Mouse (Mus musculus): ENCODE data around the gene Spire2. TPM values are rescaled to one million over a fixed set of nuclear protein-coding genes. Genes with fewer than 3 reads are reported as not detected.

Gene Spire2
- polyA plus RNA-seq, 1 experiment from 2014 or later, result 0.93 TPM

DNA sequence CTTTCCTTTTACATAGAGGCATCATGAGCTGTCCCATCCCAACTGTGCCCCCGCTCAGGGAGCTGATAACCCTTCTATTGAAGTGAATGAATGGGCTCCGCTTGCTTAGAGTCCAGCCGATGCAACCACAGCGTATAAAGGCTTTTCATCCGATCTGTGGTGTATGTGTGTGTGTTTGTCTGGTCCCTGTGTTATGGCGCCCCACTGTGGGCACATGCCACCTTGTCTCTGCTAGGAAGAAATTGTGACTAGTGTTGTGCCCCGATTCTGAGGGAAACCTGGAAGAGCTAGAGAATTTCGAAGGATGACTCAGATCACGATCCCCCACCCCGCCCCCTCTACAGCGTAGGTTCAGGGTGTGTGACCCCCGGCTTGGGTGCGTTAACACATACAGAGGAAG is 20.3 kb downstream of the Spire2 start:
- H3K9me3 ChIP-seq, result no peaks in the 10 kb centered on the region

DNA sequence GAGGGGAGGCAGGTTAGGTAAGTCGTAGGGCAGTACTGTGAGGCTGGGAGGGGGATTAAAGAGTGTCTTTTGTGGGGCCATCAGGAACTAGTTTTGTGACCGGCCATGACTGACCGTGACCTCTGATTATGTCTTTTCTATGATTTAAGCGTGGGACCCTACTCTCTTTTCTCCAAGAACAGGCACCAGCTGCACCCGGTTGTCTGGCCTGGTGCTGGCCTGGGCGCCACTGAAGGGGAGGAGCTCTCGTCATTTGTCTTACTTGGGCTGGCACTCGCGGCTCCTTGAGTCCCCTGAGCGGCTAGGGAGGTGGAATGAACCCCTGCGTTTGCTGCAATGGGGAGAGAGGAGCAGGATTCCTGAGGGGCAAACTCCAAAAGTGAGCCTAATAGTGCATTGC is 20.7 kb downstream of the Spire2 start:
- Histone ChIP-seq H3K9ac (no peak overlapping the region), H3K27ac (no peak overlapping the region), H3K4me3 (no peak overlapping the region), H3K4me1 (peaks cover 9% of the 10 kb centered on the region; the same call in 1 of the 2 replicates), H3K27me3 (0 out of 2 replicates have a peak, but pooled peaks cover 16% of the 10 kb centered on the region), H3K36me3 (no peaks in the 10 kb centered on the region), H3K9me3 (no peaks in the 10 kb centered on the region), H3K4me2 (no peak overlapping the region)
- ATAC-seq (ENCODE audit: insufficient number of reproducible peaks, low FRiP score, low TSS enrichment, low read depth), result no peak
- 32% methylated on average over 11 of the region's 11 CpGs for WGBS

More for the DNA sequence above, 20.3 kb downstream of the Spire2 start:
- Histone ChIP-seq H3K4me1 (peaks cover 13% of the 10 kb centered on the region), H3K4me2 (no peak overlapping the region), H3K27ac (no peak overlapping the region), H3K36me3 (no peaks in the 10 kb centered on the region), H3K27me3 (0 out of 2 replicates have a peak, but pooled peaks cover 16% of the 10 kb centered on the region), H3K9ac (no peak overlapping the region), H3K4me3 (no peak overlapping the region)
- no peak for ATAC-seq (ENCODE audit: insufficient number of reproducible peaks, low FRiP score, low TSS enrichment, low read depth)
- 65% methylated on average over 13 of the region's 13 CpGs for WGBS

DNA sequence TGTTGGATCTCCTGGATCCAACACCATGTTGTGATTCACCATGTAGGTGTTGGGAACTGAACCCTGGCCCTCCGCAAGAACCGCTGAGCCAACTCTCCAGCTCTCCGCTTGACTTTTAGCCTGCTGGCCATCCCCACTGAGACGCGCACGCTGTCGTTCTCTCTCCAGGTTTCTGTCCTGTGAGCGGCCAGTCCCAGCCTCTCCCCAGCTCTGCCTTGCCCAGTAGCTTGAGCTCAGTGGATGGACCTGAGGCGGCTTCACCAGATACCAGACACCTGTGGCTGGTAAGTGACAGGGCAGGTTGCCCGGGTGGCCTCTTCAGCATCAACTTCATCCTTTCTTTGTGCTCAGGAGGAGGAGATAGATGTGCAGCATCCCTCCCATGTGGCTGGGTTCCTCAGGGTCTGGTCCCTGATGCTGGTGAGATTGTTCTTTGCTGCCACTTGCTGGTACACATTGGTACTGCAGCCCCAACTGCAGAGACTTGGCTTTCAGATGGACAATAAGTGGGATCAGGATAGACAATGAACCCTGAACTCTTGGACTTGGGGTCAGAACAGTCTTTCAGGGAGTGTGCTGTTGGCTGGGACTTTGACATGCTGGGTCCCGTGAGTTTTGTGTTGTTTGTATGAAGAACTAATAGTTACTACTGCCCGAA is 28.7 kb downstream of the Spire2 start:
- Histone ChIP-seq H3K36me3 (no peaks in the 10 kb centered on the region), H3K4me3 (no peak overlapping the region), H3K27ac (no peak overlapping the region), H3K4me2 (no peak overlapping the region), H3K27me3 (no peaks in the 10 kb centered on the region), H3K4me1 (no peaks in the 10 kb centered on the region), H3K9ac (no peak overlapping the region), H3K9me3 (no peaks in the 10 kb centered on the region)
- no peak for ATAC-seq (ENCODE audit: insufficient number of reproducible peaks, low FRiP score, low TSS enrichment, low read depth)
- 40% methylated on average over 12 of the region's 12 CpGs for WGBS

DNA sequence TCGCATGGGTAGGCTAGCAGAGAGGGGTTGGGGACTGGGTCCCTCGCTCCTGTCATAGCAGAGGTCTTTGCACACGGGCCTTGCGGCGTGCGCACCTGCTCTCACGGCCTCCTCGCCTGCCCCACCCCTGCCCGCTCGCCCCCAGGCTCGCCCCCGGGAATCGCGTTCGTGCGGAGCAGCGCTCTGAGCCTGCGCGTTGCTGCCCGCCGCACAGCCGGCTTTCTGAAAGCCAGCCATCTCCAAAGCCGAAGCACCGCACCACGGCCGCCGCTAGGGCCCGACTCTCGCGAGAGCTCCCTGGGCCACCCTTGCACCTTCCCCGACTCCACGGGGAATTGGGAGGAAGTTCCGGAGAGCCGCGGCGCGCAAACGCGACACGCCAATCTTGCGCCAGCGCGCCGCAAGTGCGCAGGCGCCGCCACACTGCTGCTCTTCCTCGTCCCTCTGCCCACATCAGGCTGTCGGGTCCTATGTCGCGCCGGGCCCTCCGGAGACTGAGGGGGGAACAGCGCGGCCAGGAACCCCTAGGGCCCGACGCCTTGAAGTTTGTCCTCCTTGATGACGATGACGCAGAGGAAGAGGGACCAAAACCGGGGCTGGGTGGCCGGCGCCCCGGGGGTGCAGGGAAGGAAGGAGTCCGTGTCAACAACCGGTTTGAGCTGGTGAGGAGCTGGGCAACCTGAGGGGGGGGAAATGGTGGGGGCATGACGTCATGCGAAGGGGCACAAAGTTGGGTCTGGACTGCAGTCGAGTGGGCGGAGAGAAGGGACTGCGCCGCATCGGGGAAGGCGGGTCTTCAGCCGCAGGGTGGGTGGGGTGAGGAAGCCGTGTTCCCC is 41.1 kb downstream of the Spire2 start, which contains the start of gene Tcf25:
Gene Tcf25, plus strand, starts transcription at position 351 of the 836 bp plus-strand sequence.
- Histone ChIP-seq H3K4me1 (peaks cover 21% of the 10 kb centered on the region), H3K9me3 (no peaks in the 10 kb centered on the region), H3K27me3 (no peaks in the 10 kb centered on the region), H3K9ac (peak within 1 kb of the TSS; percentile 85), H3K36me3 (peaks cover 14% of the 10 kb centered on the region; the same call in 1 of the 2 replicates), H3K27ac (peak within 1 kb of the TSS; percentile 98), H3K4me3 (peak within 1 kb of the TSS; percentile 87), H3K4me2 (peak within 1 kb of the TSS; percentile 81)
- ATAC-seq (ENCODE audit: insufficient number of reproducible peaks, low FRiP score, low TSS enrichment, low read depth), result peak; percentile 84
- WGBS, result under 1% methylated on average over 74 of the region's 75 CpGs

- no peaks in the 10 kb centered on the region for H3K27me3 ChIP-seq
- H3K4me1 ChIP-seq, result peaks cover 21% of the 10 kb centered on the region
- under 1% methylated on average over 20 of the region's 20 CpGs for WGBS
- H3K4me2 ChIP-seq, result peak overlapping the region; percentile 81
- ATAC-seq (ENCODE audit: insufficient number of reproducible peaks, low FRiP score, low TSS enrichment, low read depth), result peak; percentile 81
- peak overlapping the region; percentile 87 for H3K4me3 ChIP-seq
- H3K27ac ChIP-seq, result peak overlapping the region; percentile 98
- peaks cover 14% of the 10 kb centered on the region; the same call in 1 of the 2 replicates for H3K36me3 ChIP-seq
- no peaks in the 10 kb centered on the region for H3K9me3 ChIP-seq
- peak overlapping the region; percentile 85 for H3K9ac ChIP-seq
Observed at GRCm38 (mm10) chr8:123374239-123374578, 41.7 kb downstream of the Spire2 start.

DNA sequence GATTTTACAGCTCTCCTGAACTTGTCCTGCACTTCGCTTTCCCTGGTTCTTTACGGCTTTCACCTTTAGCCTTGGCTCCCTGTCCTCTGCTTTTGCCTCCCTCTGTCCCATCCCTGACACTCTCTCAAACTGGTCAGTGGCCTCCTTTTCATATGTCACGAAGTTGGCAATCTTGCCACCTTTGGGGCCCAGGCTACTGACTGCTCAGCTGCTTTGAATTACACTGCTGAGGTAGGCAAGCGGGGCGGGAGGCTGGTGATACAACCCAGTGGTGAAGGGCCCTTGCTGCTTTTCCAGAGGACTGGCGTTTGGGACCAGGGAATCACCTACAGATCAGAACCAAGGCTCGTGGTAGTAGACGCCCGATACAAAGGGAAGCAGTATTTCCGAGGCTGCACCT is 43.2 kb downstream of the Spire2 start:
- 80% methylated on average over 10 of the region's 10 CpGs for WGBS
- no peak overlapping the region for H3K4me2 ChIP-seq
- no peak for ATAC-seq (ENCODE audit: insufficient number of reproducible peaks, low FRiP score, low TSS enrichment, low read depth)
- no peaks in the 10 kb centered on the region for H3K9me3 ChIP-seq
- peaks cover 19% of the 10 kb centered on the region for H3K36me3 ChIP-seq
- H3K27ac ChIP-seq, result no peak overlapping the region
- H3K27me3 ChIP-seq, result no peaks in the 10 kb centered on the region
- 0 out of 2 replicates have a peak overlapping the region, but pooled peaks have one; percentile 10 for H3K9ac ChIP-seq
- peaks cover 21% of the 10 kb centered on the region for H3K4me1 ChIP-seq
- no peak overlapping the region for H3K4me3 ChIP-seq

- peaks cover 21% of the 10 kb centered on the region for H3K4me1 ChIP-seq
- no peak for ATAC-seq (ENCODE audit: insufficient number of reproducible peaks, low FRiP score, low TSS enrichment, low read depth)
- no peak overlapping the region for H3K4me3 ChIP-seq
- H3K27me3 ChIP-seq, result no peaks in the 10 kb centered on the region
- H3K36me3 ChIP-seq, result peaks cover 22% of the 10 kb centered on the region
- no peak overlapping the region for H3K9ac ChIP-seq
- WGBS, result 80% methylated on average over 8 of the region's 8 CpGs
- no peak overlapping the region for H3K4me2 ChIP-seq
- H3K9me3 ChIP-seq, result no peaks in the 10 kb centered on the region
- no peak overlapping the region for H3K27ac ChIP-seq
Observed at GRCm38 (mm10) chr8:123376106-123376505, 43.6 kb downstream of the Spire2 start.

DNA sequence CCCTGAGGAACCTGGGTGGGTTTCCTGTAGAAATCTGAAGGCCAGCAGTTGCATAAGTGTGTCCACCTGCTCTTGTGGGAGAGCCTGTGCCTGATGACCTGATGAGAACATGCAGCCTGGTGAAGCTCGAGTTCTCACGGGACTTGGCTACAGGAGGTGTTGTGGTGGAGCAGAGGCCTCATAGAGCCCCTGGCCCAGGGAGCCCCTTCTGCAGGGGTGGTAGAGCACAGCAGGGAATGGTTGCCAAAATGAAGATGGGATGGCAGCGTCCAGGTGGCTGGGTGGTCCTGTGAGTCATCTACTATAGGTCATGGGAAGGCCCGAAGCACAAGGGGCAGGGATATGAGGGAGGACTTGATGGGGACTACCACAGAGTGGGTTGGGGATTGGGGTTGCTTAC is 49.2 kb downstream of the Spire2 start:
- Histone ChIP-seq H3K4me1 (no peaks in the 10 kb centered on the region), H3K36me3 (peaks cover 70% of the 10 kb centered on the region), H3K9ac (no peak overlapping the region), H3K27ac (no peak overlapping the region), H3K4me3 (no peak overlapping the region), H3K27me3 (no peaks in the 10 kb centered on the region), H3K9me3 (no peaks in the 10 kb centered on the region), H3K4me2 (no peak overlapping the region)
- ATAC-seq (ENCODE audit: insufficient number of reproducible peaks, low FRiP score, low TSS enrichment, low read depth), result no peak
- 96% methylated on average over 4 of the region's 4 CpGs for WGBS

DNA sequence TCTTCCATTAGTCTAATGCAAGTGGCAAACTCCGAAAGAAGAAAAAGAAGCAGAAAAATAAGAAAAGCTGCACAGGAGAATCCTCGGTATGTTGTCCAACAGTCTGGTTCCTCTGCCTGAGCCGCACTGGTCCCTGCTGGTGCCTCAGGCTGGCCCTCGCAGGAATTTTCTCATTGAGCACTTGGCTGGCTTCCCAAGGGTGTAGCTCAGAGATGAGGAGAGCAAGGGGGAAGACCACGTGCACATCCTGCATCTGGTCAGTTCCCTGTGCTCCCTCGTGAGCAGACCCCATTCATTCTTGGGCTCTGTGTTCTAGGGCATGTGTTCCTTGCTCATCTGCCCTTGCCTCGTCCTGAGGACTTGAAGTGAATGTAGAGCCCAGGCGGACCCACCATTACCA is 50.0 kb downstream of the Spire2 start:
- H3K4me1 ChIP-seq, result no peaks in the 10 kb centered on the region
- H3K9me3 ChIP-seq, result no peaks in the 10 kb centered on the region
- no peak for ATAC-seq (ENCODE audit: insufficient number of reproducible peaks, low FRiP score, low TSS enrichment, low read depth)
- H3K36me3 ChIP-seq, result peaks cover 78% of the 10 kb centered on the region
- H3K9ac ChIP-seq, result no peak overlapping the region
- H3K4me2 ChIP-seq, result no peak overlapping the region
- no peaks in the 10 kb centered on the region for H3K27me3 ChIP-seq
- 85% methylated on average over 8 of the region's 8 CpGs for WGBS
- H3K27ac ChIP-seq, result no peak overlapping the region
- H3K4me3 ChIP-seq, result no peak overlapping the region

DNA sequence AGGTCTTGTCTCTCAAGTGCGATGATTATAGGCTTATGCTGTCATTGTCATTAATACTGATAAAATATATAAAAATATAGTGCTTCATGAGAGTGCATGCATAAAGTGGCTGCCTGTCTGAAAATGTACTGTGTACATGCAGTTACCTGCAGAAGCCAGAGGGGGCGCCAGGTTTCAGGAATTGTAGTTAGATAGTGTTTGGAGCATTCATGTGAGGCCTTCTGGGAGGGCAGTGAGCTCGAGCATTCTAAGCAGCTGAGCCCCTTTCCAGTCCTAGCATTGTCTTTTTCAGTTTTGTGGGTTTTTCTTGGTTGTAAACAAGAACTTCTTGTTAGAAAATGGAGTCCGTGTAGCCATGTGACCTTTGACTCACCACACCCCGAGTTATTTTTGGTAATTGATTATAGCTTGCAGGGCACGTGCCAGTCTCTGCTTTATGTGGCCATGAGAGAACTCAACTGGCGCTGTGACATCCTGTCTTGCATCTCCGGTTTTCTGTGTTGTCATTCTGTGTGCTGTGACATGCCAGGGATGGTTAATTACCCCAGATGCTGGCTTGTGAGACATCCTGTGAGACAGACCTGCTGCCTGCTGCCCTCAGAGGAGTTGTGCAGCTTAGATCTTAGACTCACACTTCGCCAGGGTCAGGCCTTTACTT is 52.5 kb downstream of the Spire2 start:
- Histone ChIP-seq H3K9me3 (no peaks in the 10 kb centered on the region), H3K36me3 (peaks cover 97% of the 10 kb centered on the region), H3K4me1 (no peaks in the 10 kb centered on the region), H3K4me2 (no peak overlapping the region), H3K27ac (no peak overlapping the region), H3K27me3 (no peaks in the 10 kb centered on the region), H3K4me3 (no peak overlapping the region), H3K9ac (no peak overlapping the region)
- WGBS, result 65% methylated on average over 9 of the region's 9 CpGs
- no peak for ATAC-seq (ENCODE audit: insufficient number of reproducible peaks, low FRiP score, low TSS enrichment, low read depth)

GRCm38 (mm10) chr8:123387041-123387440 is 54.5 kb downstream of the Spire2 start:
- Histone ChIP-seq H3K4me3 (no peak overlapping the region), H3K36me3 (peaks cover 100% of the 10 kb centered on the region), H3K9me3 (no peaks in the 10 kb centered on the region), H3K27me3 (no peaks in the 10 kb centered on the region), H3K4me1 (no peaks in the 10 kb centered on the region), H3K4me2 (no peak overlapping the region), H3K27ac (no peak overlapping the region), H3K9ac (no peak overlapping the region)
- WGBS, result 87% methylated on average over 3 of the region's 3 CpGs
- no peak for ATAC-seq (ENCODE audit: insufficient number of reproducible peaks, low FRiP score, low TSS enrichment, low read depth)

DNA sequence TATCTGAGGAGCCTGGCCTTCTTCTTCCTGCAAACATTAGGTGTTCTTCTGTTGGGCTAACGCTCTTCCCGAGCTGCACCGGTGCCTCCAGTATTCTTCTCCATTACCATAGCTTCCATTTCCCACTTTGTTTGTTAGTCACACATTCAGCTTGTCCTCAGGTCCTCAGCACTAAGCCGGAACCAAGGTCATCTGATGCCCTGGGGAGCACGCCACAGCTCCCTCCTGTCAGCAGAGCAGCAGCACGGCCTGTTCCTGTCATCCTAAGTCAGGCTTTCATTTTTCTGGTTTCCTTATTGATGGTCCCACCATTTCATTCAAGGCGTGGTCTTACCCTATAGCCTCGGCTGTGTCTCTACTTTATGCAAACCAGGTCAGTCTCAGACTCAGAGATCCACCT is 55.3 kb downstream of the Spire2 start:
- H3K4me3 ChIP-seq, result no peak overlapping the region
- no peak overlapping the region for H3K27ac ChIP-seq
- H3K4me1 ChIP-seq, result no peaks in the 10 kb centered on the region
- H3K27me3 ChIP-seq, result no peaks in the 10 kb centered on the region
- no peaks in the 10 kb centered on the region for H3K9me3 ChIP-seq
- H3K9ac ChIP-seq, result no peak overlapping the region
- H3K36me3 ChIP-seq, result peaks cover 100% of the 10 kb centered on the region
- no peak overlapping the region for H3K4me2 ChIP-seq
- WGBS, result 92% methylated on average over 8 of the region's 8 CpGs
- no peak for ATAC-seq (ENCODE audit: insufficient number of reproducible peaks, low FRiP score, low TSS enrichment, low read depth)
